Mouse (Mus musculus) kidney, adult 18-20 months (tissue): ENCODE data around the gene Actl6a.
"Not testable (repeated sequence)": the region's sequence is repeated elsewhere in the genome, so short reads cannot be mapped to it uniquely, and the experiment has no call there.

Experiments
- DNase-seq: peaks from one replicate; pipeline ENCODE4 v3.0.0; 2021

Gene Actl6a

GRCm38 (mm10) chr3:32705647-32706348, at the start of gene Actl6a:
Gene Actl6a (plus strand): TSS chr3:32706298.
- not testable (repeated sequence) for DNase-seq

- no peak for DNase-seq
Measured at GRCm38 (mm10) chr3:32656398-32656994, 49.6 kb upstream of the Actl6a start.

GRCm38 (mm10) chr3:32658401-32658800, 47.7 kb upstream of the Actl6a start:
- no peak for DNase-seq

GRCm38 (mm10) chr3:32658821-32659220, 47.3 kb upstream of the Actl6a start:
- DNase-seq, result no peak

GRCm38 (mm10) chr3:32659506-32659905, 46.6 kb upstream of the Actl6a start:
- no peak for DNase-seq

GRCm38 (mm10) chr3:32660276-32660675, 45.8 kb upstream of the Actl6a start:
- DNase-seq, result no peak

GRCm38 (mm10) chr3:32660831-32661555, 45.1 kb upstream of the Actl6a start:
- DNase-seq, result no peak

- DNase-seq, result no peak
Measured at GRCm38 (mm10) chr3:32661556-32661930, 44.6 kb upstream of the Actl6a start.

- DNase-seq, result no peak
Measured at GRCm38 (mm10) chr3:32668256-32668959, 37.7 kb upstream of the Actl6a start.

GRCm38 (mm10) chr3:32669211-32669610, 36.9 kb upstream of the Actl6a start:
- DNase-seq, result no peak

GRCm38 (mm10) chr3:32670196-32670595, 35.9 kb upstream of the Actl6a start:
- no peak for DNase-seq

- no peak for DNase-seq
Measured at GRCm38 (mm10) chr3:32673151-32673550, 32.9 kb upstream of the Actl6a start.

- no peak for DNase-seq
Measured at GRCm38 (mm10) chr3:32676393-32676792, 29.7 kb upstream of the Actl6a start.

GRCm38 (mm10) chr3:32682910-32683531, 23.1 kb upstream of the Actl6a start:
- no peak for DNase-seq

GRCm38 (mm10) chr3:32684631-32685030, 21.5 kb upstream of the Actl6a start:
- DNase-seq, result no peak

GRCm38 (mm10) chr3:32686537-32686936, 19.6 kb upstream of the Actl6a start:
- DNase-seq, result no peak

GRCm38 (mm10) chr3:32687156-32687555, 18.9 kb upstream of the Actl6a start:
- no peak for DNase-seq

- no peak for DNase-seq
Measured at GRCm38 (mm10) chr3:32689567-32689999, 16.5 kb upstream of the Actl6a start.

GRCm38 (mm10) chr3:32690008-32690407, 16.1 kb upstream of the Actl6a start:
- DNase-seq, result no peak

- DNase-seq, result no peak
Measured at GRCm38 (mm10) chr3:32690901-32691300, 15.2 kb upstream of the Actl6a start.

- no peak for DNase-seq
Measured at GRCm38 (mm10) chr3:32691841-32692240, 14.3 kb upstream of the Actl6a start.

- no peak for DNase-seq
Measured at GRCm38 (mm10) chr3:32694211-32694610, 11.9 kb upstream of the Actl6a start.
